Mouse (Mus musculus) liver, adult 2 months (tissue): ENCODE data around the gene Rpl35a.

Source experiments
- CTCF ChIP-seq: fragments of 200-500 bp; IDR thresholded peaks from 2 replicates; pipeline ENCODE4 v1.5.1; 2011; ENCODE audit warnings: low read depth, low read length, control low read depth
- POLR2A ChIP-seq: fragments of 200-500 bp; IDR thresholded peaks from 2 replicates; pipeline ENCODE4 v1.6.1; 2011; ENCODE audit warnings: low read length, control low read depth; ENCODE audit not compliant: insufficient read depth; ENCODE audit errors: extremely low read depth

DNA sequence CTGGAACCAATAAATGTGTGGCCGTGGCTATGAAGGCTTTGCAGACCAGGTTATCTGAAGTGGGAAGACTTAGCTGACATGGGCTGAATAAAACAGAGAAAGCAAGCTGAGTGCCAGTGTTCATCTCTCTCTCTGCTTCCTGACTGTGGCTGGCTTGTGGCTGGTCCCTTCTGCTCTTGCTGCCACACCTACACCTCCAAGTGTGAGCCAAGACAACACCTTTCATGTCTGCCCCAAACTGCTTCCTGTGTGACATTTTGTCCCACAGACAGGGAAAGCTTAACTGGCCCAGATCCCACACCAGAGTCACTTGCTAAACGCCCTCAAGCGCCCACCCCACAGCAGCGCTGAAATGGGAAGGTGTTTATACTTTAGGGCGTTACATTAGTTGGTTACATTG is 3.1 kb upstream of the Rpl35a start:
- TF ChIP-seq CTCF (no peak), POLR2A (no peak)
